Mouse (Mus musculus): ENCODE data around the gene Arfgap3. TPM values are rescaled to one million over a fixed set of nuclear protein-coding genes. Genes with fewer than 3 reads are reported as not detected.
"Not testable (repeated sequence)": the region's sequence is repeated elsewhere in the genome, so short reads cannot be mapped to it uniquely, and the experiment has no call there.

Arfgap3 gene
- total RNA-seq, 2 experiments from 2014 or later, result 18.9 to 22.3 TPM

GRCm38 (mm10) chr15:83299450-83299849 lies 50.6 kb downstream of the Arfgap3 start:
- intact Hi-C loops (cut with DNase I), result no loop called here

GRCm38 (mm10) chr15:83298810-83299209 lies 51.2 kb downstream of the Arfgap3 start:
- no peak for DNase-seq (ENCODE audit: low spot score in 2 of 2)
- intact Hi-C loops (cut with DNase I), result no loop called here

More at GRCm38 (mm10) chr15:83299450-83299849, 50.6 kb downstream of the Arfgap3 start:
- DNase-seq (ENCODE audit: low spot score in 2 of 2), result no peak

DNA sequence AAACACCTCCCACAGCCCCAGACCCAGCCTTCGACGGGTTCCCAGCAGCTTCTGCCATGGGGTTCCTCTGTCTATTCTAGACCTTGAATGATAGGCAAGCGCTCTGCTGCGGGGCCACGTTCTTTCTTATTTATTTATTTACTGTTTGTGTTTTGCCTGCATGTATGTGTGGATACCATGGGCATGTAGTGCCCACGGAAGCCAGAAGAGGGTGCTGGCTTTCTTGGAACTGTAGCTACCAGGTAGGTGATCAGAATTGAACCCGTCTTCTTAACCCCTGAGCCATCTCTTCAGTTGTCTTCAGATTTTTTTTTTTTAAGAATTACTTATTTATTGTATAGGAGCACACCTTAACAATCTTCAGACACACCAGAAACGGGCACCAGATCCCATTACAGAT lies 51.7 kb downstream of the Arfgap3 start:
- intact Hi-C loops (cut with DNase I), result no loop called here
- no peak for DNase-seq (ENCODE audit: low spot score in 2 of 2)

DNA sequence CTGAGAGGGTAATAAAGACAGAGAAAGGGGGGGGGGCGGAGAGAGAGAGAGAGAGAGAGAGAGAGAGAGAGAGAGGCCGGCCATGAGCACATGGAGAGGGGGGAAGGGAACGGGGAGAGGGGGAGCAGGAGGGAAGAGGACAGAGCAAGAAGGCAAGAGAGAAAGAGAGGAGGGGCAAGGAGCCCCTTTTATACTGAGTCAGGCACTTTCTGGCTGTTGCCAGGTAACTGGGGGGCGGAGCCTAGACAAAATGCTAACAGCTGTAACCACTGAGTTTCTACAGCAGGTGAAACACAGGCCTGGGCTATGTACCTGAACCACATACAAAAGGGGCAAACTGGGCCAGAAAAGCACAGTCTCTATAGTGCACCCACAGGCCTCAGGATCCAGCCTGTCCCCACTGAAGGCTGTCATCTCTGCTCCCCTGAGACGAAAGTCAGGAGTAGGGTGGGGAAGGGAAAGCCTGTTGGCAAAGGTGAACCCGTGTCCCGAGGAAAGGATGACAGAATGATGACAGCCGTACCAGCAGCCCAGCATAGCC lies 53.2 kb downstream of the Arfgap3 start:
- intact Hi-C loops (cut with DNase I), result no loop called here
- no peak for DNase-seq (ENCODE audit: low spot score in 2 of 2)

- no peak for DNase-seq (ENCODE audit: low spot score in 2 of 2)
- intact Hi-C loops (cut with DNase I), result no loop called here
These were observed 54.0 kb downstream of the Arfgap3 start for GRCm38 (mm10) chr15:83296050-83296449.

DNA sequence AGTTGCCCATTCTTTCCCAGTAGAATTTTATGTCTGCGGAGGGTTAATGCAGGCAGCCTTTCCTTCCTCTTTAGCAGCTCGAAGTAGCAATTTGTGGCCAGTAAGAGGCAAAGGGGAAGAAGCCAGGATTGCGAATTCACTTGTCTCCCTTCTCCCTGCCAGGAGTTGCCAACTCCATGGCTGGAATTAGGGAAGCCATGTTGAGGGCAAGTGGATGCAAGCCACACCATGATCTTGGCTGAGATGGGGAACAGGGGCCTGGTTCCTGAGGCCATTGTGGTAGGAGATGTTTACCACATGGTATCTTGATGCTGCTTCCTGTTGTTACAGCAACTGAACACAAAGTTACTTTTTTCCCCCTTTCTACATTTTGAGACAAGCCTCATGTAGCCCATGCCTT lies 55.1 kb downstream of the Arfgap3 start:
- DNase-seq (ENCODE audit: low spot score in 2 of 2), result no peak
- intact Hi-C loops (cut with DNase I), result no loop called here

DNA sequence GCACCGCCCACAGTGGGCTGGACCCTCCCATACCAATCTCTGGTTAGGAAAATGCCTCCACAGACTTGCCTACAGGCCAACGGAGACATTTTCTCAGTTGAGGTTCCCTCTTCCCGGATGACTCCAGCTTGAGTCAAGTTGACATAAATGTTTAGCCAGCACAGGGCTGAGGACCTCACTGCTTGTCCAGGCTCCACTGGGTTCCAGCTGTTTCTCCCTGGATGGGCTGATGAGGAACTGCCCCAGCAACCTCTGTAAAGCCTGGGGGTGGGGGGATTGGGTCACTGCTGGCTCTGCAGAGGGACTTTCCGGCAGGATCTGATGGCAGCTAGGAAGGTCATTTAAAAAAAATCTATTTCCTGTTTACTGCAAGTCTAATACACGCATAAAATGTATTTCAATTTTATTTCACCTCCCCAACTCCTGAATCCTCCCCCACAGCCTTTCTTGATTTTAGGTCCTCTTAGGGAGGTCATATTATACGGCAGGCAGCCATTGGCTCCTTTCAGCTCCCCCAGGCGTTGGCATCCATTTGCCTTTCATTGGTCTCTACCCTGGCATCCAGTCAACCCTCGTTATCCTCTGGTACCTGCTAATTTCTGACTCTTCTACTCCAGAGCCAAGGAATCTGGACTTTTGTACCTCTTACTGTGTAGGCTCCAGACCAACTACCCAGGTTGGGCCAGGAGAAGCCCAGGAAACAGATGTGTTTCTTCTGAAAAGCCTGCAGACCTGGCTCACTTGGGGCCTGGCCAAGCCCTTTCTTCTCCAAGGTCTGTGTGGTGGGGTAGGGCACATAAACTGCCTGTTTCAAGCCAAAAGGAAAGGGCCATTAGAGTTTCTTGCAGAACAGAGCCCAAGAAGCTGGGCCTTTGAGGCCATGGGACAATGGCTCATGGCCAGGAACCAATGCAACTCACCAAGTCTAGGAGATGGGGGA lies 56.1 kb downstream of the Arfgap3 start:
- DNase-seq (ENCODE audit: low spot score in 2 of 2), result no peak
- intact Hi-C loops (cut with DNase I), result no loop called here

DNA sequence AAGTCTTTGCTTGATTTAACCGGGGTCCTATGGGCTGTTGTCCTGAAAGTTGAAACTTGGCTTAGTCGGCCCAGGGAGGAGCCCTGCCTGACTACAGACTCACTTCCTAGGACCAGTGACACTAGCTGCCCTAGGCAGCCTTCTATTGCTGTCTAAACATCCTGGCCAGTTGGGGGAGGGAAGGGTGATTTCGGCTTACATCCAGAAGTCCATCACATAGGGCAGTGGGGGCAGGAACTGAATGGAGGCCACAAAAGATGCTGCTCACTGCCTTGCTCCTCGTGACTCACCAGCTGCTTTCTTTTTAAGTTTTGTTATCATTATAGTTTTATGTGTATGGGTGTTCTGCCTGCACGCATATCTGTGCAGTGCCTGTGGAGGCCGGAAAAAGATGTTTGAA lies 56.9 kb downstream of the Arfgap3 start:
- intact Hi-C loops (cut with DNase I), result no loop called here
- DNase-seq (ENCODE audit: low spot score in 2 of 2), result no peak

DNA sequence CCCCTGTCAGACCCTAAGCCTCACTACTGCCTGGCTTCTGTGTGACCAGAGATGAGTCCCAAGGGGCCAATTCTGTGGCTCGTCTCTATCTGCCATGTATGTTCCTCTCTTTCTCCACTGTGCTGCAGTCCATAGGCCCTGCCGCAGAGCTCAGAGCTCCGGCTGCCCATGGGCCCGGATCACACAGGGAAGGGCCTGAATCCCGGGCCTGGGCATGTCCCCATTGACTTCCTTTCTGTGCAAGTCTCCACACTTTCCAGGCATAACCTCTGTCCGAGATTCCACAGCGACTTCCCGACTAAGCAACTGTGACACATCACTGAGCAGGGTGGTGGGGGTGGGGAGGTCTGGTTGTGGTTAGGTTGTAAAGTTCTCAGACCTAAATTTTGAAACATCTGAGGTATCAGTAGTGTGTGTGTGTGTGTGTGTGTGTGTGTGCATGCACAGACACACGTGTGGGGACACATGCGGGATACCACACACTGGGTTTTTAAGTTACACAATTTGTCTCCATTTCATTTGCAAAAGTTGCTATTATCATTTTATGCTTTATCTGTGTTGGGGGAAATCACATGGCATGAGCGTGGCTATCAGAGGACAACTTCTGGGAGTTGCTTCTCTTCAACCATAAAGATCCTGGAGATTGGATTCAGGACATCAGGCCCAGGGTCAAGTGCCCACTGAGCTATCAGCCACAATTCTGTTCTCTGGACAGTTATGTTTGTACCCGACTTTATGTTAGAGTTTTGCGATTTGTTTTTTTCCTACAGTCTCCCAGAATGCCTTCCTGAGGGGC lies 57.6 kb downstream of the Arfgap3 start:
- no peak for DNase-seq (ENCODE audit: low spot score in 2 of 2)
- intact Hi-C loops (cut with DNase I), result no loop called here

DNA sequence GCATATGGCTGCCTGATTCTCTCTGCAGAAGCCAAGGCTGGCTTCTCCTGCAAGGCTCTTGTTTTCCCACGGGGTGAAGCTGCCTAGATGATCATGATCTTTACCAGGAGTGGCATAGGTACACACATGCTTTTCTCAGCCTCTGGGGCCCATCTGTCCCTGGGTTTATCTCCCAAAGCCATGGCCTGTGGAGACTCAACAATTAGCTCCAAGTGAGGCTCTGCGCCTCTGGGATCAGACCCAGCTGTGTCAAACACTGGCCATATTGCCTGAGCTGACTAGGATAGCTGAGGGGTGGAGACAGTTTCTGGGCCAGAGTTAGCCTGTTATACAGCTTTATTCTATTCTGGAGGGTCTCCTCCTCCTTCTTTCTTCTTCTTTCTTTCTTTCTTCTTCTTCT lies 59.1 kb downstream of the Arfgap3 start:
- no peak for DNase-seq (ENCODE audit: low spot score in 2 of 2)
- intact Hi-C loops (cut with DNase I), result no loop called here

GRCm38 (mm10) chr15:83284828-83285227 lies 65.2 kb downstream of the Arfgap3 start:
- no peak for DNase-seq (ENCODE audit: low spot score in 2 of 2)
- intact Hi-C loops (cut with DNase I), result no loop called here

GRCm38 (mm10) chr15:83282397-83282796 lies 67.7 kb downstream of the Arfgap3 start:
- intact Hi-C loops (cut with DNase I), result no loop called here
- DNase-seq (ENCODE audit: low spot score in 2 of 2), result no peak

DNA sequence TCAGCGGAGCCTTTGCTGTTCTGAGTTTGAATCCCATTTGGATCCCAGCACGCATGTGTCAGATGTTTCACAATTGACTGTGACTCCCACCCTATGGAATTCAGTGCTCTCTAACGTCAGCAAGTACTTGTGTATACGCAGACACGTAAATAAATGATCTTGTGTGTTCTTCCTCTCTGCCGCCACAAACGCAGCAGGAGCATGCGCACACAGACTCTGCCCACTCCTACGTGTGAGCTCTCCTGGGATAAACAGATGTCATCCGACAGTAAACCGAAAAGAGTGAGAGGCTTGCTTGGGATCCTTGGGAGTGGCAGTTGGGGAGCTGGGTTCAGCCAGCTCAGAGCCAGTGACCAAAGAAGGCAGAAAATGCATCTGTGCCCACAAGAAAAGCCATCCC lies 68.7 kb downstream of the Arfgap3 start:
- no peak for DNase-seq (ENCODE audit: low spot score in 2 of 2)
- intact Hi-C loops (cut with DNase I), result no loop called here

- no peak for DNase-seq (ENCODE audit: low spot score in 2 of 2)
- intact Hi-C loops (cut with DNase I), result no loop called here
These were observed 71.5 kb downstream of the Arfgap3 start for GRCm38 (mm10) chr15:83278579-83278978.

DNA sequence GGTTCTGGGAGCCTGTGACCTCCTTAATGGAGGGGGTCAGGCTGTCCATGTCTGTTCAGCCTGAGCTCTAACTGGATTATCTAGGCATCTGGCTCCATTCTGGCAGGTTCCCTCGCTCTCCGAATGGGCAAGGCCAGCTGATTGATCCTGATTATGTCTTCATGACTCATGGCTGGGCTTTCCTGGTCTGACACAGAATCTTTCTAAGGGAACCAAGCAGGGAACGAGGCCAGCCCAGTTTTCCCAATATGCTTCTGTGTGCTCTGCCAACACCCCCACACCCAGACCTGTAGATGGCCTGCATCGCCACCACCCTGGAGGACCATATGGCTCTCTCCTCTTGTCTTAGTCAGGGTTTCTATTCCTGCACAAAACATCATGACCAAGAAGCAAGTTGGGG lies 72.6 kb downstream of the Arfgap3 start:
- intact Hi-C loops (cut with DNase I), result no loop called here
- peak; percentile 39 to 55 for DNase-seq (ENCODE audit: low spot score in 2 of 2)

- intact Hi-C loops (cut with DNase I); DNase-seq (ENCODE audit: low spot score in 2 of 2): not testable (repeated sequence)
These were observed 75.8 kb downstream of the Arfgap3 start for GRCm38 (mm10) chr15:83274237-83274636.

- intact Hi-C loops (cut with DNase I), result no loop called here
- no peak for DNase-seq (ENCODE audit: low spot score in 2 of 2)
These were observed 77.0 kb downstream of the Arfgap3 start for GRCm38 (mm10) chr15:83273017-83273416.

DNA sequence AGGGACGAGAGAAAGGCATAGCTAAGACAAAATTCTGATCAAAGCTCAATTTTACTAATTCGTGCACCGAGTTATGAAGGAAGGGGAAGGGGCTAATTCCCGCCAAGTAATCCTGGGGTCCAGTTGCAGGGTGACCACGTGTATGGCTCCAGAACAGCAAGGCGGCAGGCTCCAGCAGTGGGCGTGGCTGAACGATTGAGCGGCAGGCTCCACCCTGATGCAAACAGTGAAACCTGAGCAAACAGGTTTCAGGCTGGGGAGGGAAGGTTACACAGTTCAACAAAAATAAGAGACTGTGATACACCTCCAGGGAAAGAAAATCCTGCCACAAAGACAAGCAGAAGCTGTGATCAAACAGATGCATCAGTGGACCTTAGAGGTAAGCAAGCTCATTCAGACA lies 78.8 kb downstream of the Arfgap3 start:
- DNase-seq (ENCODE audit: low spot score in 2 of 2), result not testable (repeated sequence)

GRCm38 (mm10) chr15:83269985-83270384 lies 80.1 kb downstream of the Arfgap3 start:
- DNase-seq (ENCODE audit: low spot score in 2 of 2); intact Hi-C loops (cut with DNase I): not testable (repeated sequence)

More for the DNA sequence above, 78.8 kb downstream of the Arfgap3 start:
- intact Hi-C loops (cut with DNase I), result not testable (repeated sequence)

DNA sequence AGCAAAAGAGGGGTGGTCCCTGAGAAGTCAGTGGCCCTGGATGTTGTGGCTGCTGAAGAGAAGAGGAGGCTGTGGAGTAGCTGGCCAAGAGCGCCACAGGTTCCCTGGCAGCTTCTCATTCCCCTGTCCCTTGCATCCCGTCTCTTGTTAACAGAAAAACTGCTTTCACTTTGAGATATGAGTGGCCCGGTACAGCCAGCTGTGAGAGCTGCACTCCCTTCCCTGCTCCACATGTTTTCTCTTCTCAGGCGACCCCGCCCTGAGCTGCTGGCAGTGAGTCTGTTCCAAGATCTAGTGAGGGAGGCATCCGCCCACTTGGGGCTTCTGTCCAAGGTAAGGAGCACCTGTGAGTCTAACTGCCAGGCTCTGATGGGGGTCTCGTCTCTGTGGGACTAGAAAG lies 81.6 kb downstream of the Arfgap3 start:
- intact Hi-C loops (cut with DNase I); DNase-seq (ENCODE audit: low spot score in 2 of 2): not testable (repeated sequence)
